Mouse (Mus musculus) liver, embryonic 16.5 days (tissue): Measurements from ENCODE around the gene Atp5b. TPM values are rescaled to one million over a fixed set of nuclear protein-coding genes. Genes with fewer than 3 reads are reported as not detected.

Source experiments
- ATAC-seq: fragments of 200-750 bp; cut with Nextera tagmentation; 2 replicates; pipeline ENCODE4 v1.8.0; 2017; ENCODE audit warnings: low read depth, mild to moderate bottlenecking, moderate number of reproducible peaks, moderate library complexity
- H3K27ac ChIP-seq: fragments of 300-500 bp; sonication (generic); 2 replicates; pipeline ENCODE4 v1.5.1; 2014; ENCODE audit warnings: mild to moderate bottlenecking, low read length
- H3K27me3 ChIP-seq: fragments of 300-500 bp; sonication (generic); 2 replicates; pipeline ENCODE4 v1.6.1; 2014; ENCODE audit warnings: low read depth, low read length, mixed read lengths; ENCODE audit not compliant: control insufficient read depth, insufficient read depth
- H3K36me3 ChIP-seq: fragments of 300-500 bp; sonication (generic); 2 replicates; pipeline ENCODE4 v1.6.1; 2014; ENCODE audit warnings: mild to moderate bottlenecking; ENCODE audit not compliant: control insufficient read depth, insufficient read depth
- H3K4me1 ChIP-seq: fragments of 300-500 bp; sonication (generic); 2 replicates; pipeline ENCODE4 v1.6.1; 2014; ENCODE audit warnings: low read depth, low read length, mixed read lengths; ENCODE audit not compliant: control insufficient read depth
- H3K4me2 ChIP-seq: fragments of 300-500 bp; sonication (generic); 2 replicates; pipeline ENCODE4 v1.6.1; 2014; ENCODE audit warnings: low read depth, low read length, mixed read lengths
- H3K4me3 ChIP-seq: fragments of 300-500 bp; sonication (generic); 2 replicates; pipeline ENCODE4 v1.5.1; 2014; ENCODE audit warnings: low read depth, mild to moderate bottlenecking, low read length
- H3K9ac ChIP-seq: fragments of 300-500 bp; sonication (generic); 2 replicates; pipeline ENCODE4 v1.6.1; 2014; ENCODE audit warnings: low read depth, low read length
- H3K9me3 ChIP-seq: fragments of 300-500 bp; sonication (generic); replicated peaks from 2 replicates; pipeline ENCODE4 v1.6.1; 2016; ENCODE audit warnings: low read length; ENCODE audit not compliant: control insufficient read depth
- WGBS: fragments of 180-500 bp; shearing (Covaris S2); extraction: QIAGEN DNeasy Blood & Tissue Kit; methylation state at CpG from one replicate; pipeline ENCODE4 v1.1.7; 2014; ENCODE audit not compliant: insufficient replicate concordance; 5-methylcytosine and 5-hydroxymethylcytosine counted together
- polyA plus RNA-seq: library from polyadenylated mRNA; unstranded; fragments of >200 nt; fragmentation: Nextera tagmentation; extraction: Ambion mirVana; gene quantifications from 2 replicates; pipeline ENCODE4 v1.2.1, GENCODE M21; 2015

Atp5b gene
- 1,845 and 1,875 TPM in 2 replicates for polyA plus RNA-seq

- H3K9me3 ChIP-seq, result no peaks in the 10 kb centered on the region
- H3K27ac ChIP-seq, result peak within 1 kb of the TSS; percentile 86
- peak; percentile 96 for ATAC-seq
- peak within 1 kb of the TSS; percentile 94 for H3K4me2 ChIP-seq
- H3K27me3 ChIP-seq, result no peaks in the 10 kb centered on the region
- peaks cover 24% of the 10 kb centered on the region for H3K4me1 ChIP-seq
- H3K9ac ChIP-seq, result peak within 1 kb of the TSS; percentile 93
- H3K4me3 ChIP-seq, result peak within 1 kb of the TSS; percentile 92
- H3K36me3 ChIP-seq, result peaks cover 32% of the 10 kb centered on the region
- under 1% methylated on average over 34 of the region's 34 CpGs for WGBS
Measured at GRCm38 (mm10) chr10:128082880-128083421, at the start of gene Atp5b. Gene Atp5b, plus strand, starts transcription at chr10:128083273.

- ATAC-seq, result peak; percentile 10; the same call in 1 of the 2 replicates
- peaks cover 41% of the 10 kb centered on the region for H3K4me1 ChIP-seq
Measured at GRCm38 (mm10) chr10:128036746-128037425, 46.2 kb upstream of the Atp5b start.

GRCm38 (mm10) chr10:128037921-128038320 lies 45.2 kb upstream of the Atp5b start:
- no peaks in the 10 kb centered on the region for H3K9me3 ChIP-seq
- peaks cover 41% of the 10 kb centered on the region for H3K4me1 ChIP-seq
- ATAC-seq, result no peak
- no peaks in the 10 kb centered on the region for H3K27me3 ChIP-seq
- H3K36me3 ChIP-seq, result peaks cover 18% of the 10 kb centered on the region
- WGBS, result 68% methylated on average over 3 of the region's 3 CpGs
- H3K9ac ChIP-seq, result no peak overlapping the region
- peak overlapping the region; percentile 14; the same call in 1 of the 2 replicates for H3K27ac ChIP-seq
- peak overlapping the region; percentile 11; the same call in 1 of the 2 replicates for H3K4me3 ChIP-seq
- H3K4me2 ChIP-seq, result peak overlapping the region; percentile 44

More at GRCm38 (mm10) chr10:128036746-128037425, 46.2 kb upstream of the Atp5b start:
- peak overlapping the region; percentile 95 for H3K9ac ChIP-seq
- H3K4me3 ChIP-seq, result peak overlapping the region; percentile 87
- WGBS, result 1% methylated on average over 10 of the region's 10 CpGs
- peak overlapping the region; percentile 73 for H3K4me2 ChIP-seq
- H3K36me3 ChIP-seq, result peaks cover 18% of the 10 kb centered on the region
- peak overlapping the region; percentile 93 for H3K27ac ChIP-seq
- H3K27me3 ChIP-seq, result no peaks in the 10 kb centered on the region
- H3K9me3 ChIP-seq, result no peaks in the 10 kb centered on the region

- H3K36me3 ChIP-seq, result peaks cover 19% of the 10 kb centered on the region
- H3K9me3 ChIP-seq, result no peaks in the 10 kb centered on the region
- ATAC-seq, result peak; percentile 48
- peak overlapping the region; percentile 19 for H3K4me3 ChIP-seq
- peak overlapping the region; percentile 44 for H3K4me2 ChIP-seq
- H3K4me1 ChIP-seq, result peaks cover 44% of the 10 kb centered on the region
- WGBS, result 17% methylated on average over 5 of the region's 5 CpGs
- H3K27me3 ChIP-seq, result no peaks in the 10 kb centered on the region
- peak overlapping the region; percentile 14 for H3K27ac ChIP-seq
- H3K9ac ChIP-seq, result peak overlapping the region; percentile 36
Measured at GRCm38 (mm10) chr10:128039167-128039566, 43.9 kb upstream of the Atp5b start.

GRCm38 (mm10) chr10:128039858-128040257 lies 43.2 kb upstream of the Atp5b start:
- H3K9ac ChIP-seq, result no peak overlapping the region
- peaks cover 26% of the 10 kb centered on the region for H3K36me3 ChIP-seq
- H3K4me1 ChIP-seq, result peaks cover 43% of the 10 kb centered on the region
- no peaks in the 10 kb centered on the region for H3K27me3 ChIP-seq
- H3K4me2 ChIP-seq, result peak overlapping the region; percentile 44; the same call in 1 of the 2 replicates
- H3K27ac ChIP-seq, result no peak overlapping the region
- H3K4me3 ChIP-seq, result no peak overlapping the region
- no peak for ATAC-seq
- no peaks in the 10 kb centered on the region for H3K9me3 ChIP-seq
- WGBS, result 70% methylated on average over 3 of the region's 3 CpGs

- Histone ChIP-seq H3K4me1 (peaks cover 42% of the 10 kb centered on the region), H3K9ac (no peak overlapping the region), H3K4me2 (no peak overlapping the region), H3K4me3 (no peak overlapping the region), H3K27ac (no peak overlapping the region), H3K36me3 (peaks cover 29% of the 10 kb centered on the region), H3K27me3 (no peaks in the 10 kb centered on the region), H3K9me3 (no peaks in the 10 kb centered on the region)
- ATAC-seq, result no peak
- 75% methylated on average over 5 of the region's 5 CpGs for whole genome bisulfite sequencing
Measured at GRCm38 (mm10) chr10:128040293-128040692, 42.8 kb upstream of the Atp5b start.

- Histone ChIP-seq H3K9ac (no peak overlapping the region), H3K27ac (no peak overlapping the region), H3K27me3 (no peaks in the 10 kb centered on the region), H3K4me3 (no peak overlapping the region), H3K4me2 (no peak overlapping the region), H3K4me1 (peaks cover 42% of the 10 kb centered on the region), H3K9me3 (no peaks in the 10 kb centered on the region), H3K36me3 (peaks cover 42% of the 10 kb centered on the region)
- WGBS, result 80% methylated on average over 4 of the region's 4 CpGs
- no peak for ATAC-seq
Measured at GRCm38 (mm10) chr10:128041636-128042035, 41.4 kb upstream of the Atp5b start.

- no peak overlapping the region for H3K4me2 ChIP-seq
- no peak overlapping the region for H3K27ac ChIP-seq
- no peaks in the 10 kb centered on the region for H3K27me3 ChIP-seq
- ATAC-seq, result no peak
- H3K4me3 ChIP-seq, result no peak overlapping the region
- H3K36me3 ChIP-seq, result peaks cover 46% of the 10 kb centered on the region
- no peaks in the 10 kb centered on the region for H3K9me3 ChIP-seq
- WGBS, result 76% methylated on average over 3 of the region's 3 CpGs
- H3K4me1 ChIP-seq, result peaks cover 35% of the 10 kb centered on the region
- no peak overlapping the region for H3K9ac ChIP-seq
Measured at GRCm38 (mm10) chr10:128042466-128042865, 40.6 kb upstream of the Atp5b start.
